Mouse (Mus musculus) neural tube, embryonic 11.5 days (tissue): ENCODE data around the gene Cacfd1. TPM values are rescaled to one million over a fixed set of nuclear protein-coding genes. Genes with fewer than 3 reads are reported as not detected.
A peak's percentile ranks its signal among the peaks of the same experiment; 100 is the strongest.

Experiments used
- ATAC-seq: fragments of 200-750 bp; cut with Nextera tagmentation; 2 replicates; pipeline ENCODE4 v1.8.0; 2017; ENCODE audit warnings: moderate number of reproducible peaks, mild to moderate bottlenecking, moderate TSS enrichment, moderate library complexity; ENCODE audit not compliant: insufficient read depth, low FRiP score, low TSS enrichment
- DNase-seq: peaks from one replicate; pipeline ENCODE4 v3.0.0-alpha.2; 2015; ENCODE audit warnings: low spot score
- H3K27ac ChIP-seq: fragments of 300-500 bp; sonication (generic); 2 replicates; pipeline ENCODE4 v1.5.1; 2014; ENCODE audit warnings: low read depth, mild to moderate bottlenecking, low read length
- H3K27me3 ChIP-seq: fragments of 300-500 bp; sonication (generic); 2 replicates; pipeline ENCODE4 v1.6.1; 2014; ENCODE audit warnings: mild to moderate bottlenecking, low read length, mixed read lengths; ENCODE audit not compliant: control insufficient read depth, insufficient read depth
- H3K36me3 ChIP-seq: fragments of 300-500 bp; sonication (generic); 2 replicates; pipeline ENCODE4 v1.6.1; 2014; ENCODE audit warnings: mild to moderate bottlenecking, low read length, moderate library complexity, mixed read lengths; ENCODE audit not compliant: control insufficient read depth, insufficient read depth
- H3K4me1 ChIP-seq: fragments of 300-500 bp; sonication (generic); 2 replicates; pipeline ENCODE4 v1.6.1; 2014; ENCODE audit warnings: low read length, mixed read lengths; ENCODE audit not compliant: control insufficient read depth, insufficient read depth
- H3K4me2 ChIP-seq: fragments of 300-500 bp; sonication (generic); 2 replicates; pipeline ENCODE4 v1.6.1; 2014; ENCODE audit warnings: low read depth, mild to moderate bottlenecking, moderate library complexity
- H3K4me3 ChIP-seq: fragments of 300-500 bp; sonication (generic); 2 replicates; pipeline ENCODE4 v1.5.1; 2014; ENCODE audit warnings: low read depth, low read length
- H3K9ac ChIP-seq: fragments of 300-500 bp; sonication (generic); 2 replicates; pipeline ENCODE4 v1.6.1; 2014; ENCODE audit warnings: mild to moderate bottlenecking, low read length
- H3K9me3 ChIP-seq: fragments of 300-500 bp; sonication (generic); 2 replicates; pipeline ENCODE4 v1.6.1; 2016; ENCODE audit warnings: low read length; ENCODE audit not compliant: control insufficient read depth
- WGBS: fragments of 180-500 bp; shearing (Covaris S2); extraction: QIAGEN DNeasy Blood & Tissue Kit; methylation state at CpG from one replicate; pipeline ENCODE4 v1.1.7; 2014; 5-methylcytosine and 5-hydroxymethylcytosine counted together
- polyA plus RNA-seq: library from polyadenylated mRNA; unstranded; fragments of >200 nt; fragmentation: Nextera tagmentation; extraction: Ambion mirVana; gene quantifications from 2 replicates; pipeline ENCODE4 v1.2.1, GENCODE M21; 2014

Gene Cacfd1
- 98.7 and 121 TPM in 2 replicates for polyA plus RNA-seq

DNA sequence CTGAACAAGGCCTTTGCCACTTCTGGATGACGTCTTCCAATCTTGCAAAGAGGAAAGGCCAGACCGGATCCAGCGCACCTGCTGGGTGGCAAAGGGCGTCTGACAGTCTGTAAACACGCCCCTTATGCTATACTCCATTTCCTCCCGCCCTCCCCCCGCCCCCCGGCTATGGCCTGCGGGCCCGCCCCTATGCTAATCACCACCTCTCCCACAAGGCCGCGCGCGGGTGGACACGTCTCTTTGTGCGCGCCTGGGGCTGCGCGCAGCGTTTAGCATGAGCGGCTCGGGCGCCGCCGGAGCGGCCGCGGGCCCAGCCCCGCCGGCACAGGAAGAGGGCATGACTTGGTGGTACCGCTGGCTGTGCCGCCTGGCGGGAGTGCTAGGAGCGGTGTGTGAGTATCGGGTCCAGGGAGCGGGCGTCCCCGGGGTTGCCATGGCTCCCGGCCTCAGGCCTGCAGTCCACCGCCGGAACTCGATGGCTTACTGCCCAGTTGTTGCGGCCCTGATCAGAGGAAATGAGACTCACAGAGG lies at the start of gene Cacfd1:
Gene Cacfd1 (plus strand): TSS at position 213 of the 531 bp plus-strand sequence.
- H3K4me3 ChIP-seq: peak within 1 kb of the TSS; percentile 80
- peak; percentile 94 for ATAC-seq
- H3K4me1 ChIP-seq: peaks cover 13% of the 10 kb centered on the region
- peak within 1 kb of the TSS; percentile 59 for H3K4me2 ChIP-seq
- peak; percentile 92 for DNase-seq
- H3K9me3 ChIP-seq: no peaks in the 10 kb centered on the region
- H3K9ac ChIP-seq: peak within 1 kb of the TSS; percentile 94
- under 1% methylated on average over 41 of the region's 43 CpGs for WGBS
- peak within 1 kb of the TSS; percentile 73 for H3K27ac ChIP-seq
- no peaks in the 10 kb centered on the region for H3K27me3 ChIP-seq
- peaks cover 5% of the 10 kb centered on the region for H3K36me3 ChIP-seq

GRCm38 (mm10) chr2:26960756-26961155 lies 49.0 kb upstream of the Cacfd1 start:
- H3K9ac ChIP-seq: no peak overlapping the region
- 84% methylated on average over 4 of the region's 4 CpGs for WGBS

DNA sequence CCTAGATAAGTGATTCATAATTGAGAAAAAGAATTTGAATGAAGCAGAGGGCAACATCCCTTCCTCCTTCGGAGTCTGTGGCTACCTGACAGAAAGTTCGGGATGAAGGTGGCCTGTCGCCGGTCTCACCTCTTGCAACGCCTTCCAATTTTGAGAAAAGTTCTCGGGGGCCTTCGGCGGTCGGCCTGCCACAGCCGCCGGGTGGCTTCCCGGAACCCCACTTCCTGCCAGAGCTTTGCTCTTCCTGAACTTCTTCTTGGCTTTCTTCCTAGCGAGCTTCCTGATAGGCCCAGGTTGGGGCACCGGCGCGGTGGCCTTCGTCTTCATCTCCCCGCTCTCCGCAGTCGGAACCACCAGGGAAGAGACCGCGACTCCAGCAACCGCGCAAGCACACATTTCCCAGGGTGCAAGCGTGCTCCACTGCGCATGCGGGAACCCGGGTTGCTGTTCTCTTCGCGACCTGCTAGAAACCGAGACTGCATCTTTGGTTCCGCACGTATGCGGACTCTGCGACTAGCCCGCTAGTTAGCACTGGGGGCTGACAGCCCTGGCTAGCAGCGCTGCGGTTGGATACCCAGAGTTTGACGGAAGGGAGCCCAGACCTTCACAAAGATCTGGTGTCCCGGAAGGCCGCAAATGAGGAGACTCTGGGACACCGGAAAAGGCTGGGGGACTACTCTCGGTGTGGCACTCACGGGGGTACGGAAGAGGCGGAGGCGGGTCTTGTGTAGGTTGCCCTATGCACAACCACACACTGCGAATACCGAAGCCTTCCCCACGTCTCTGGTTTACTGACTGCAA lies 45.6 kb upstream of the Cacfd1 start, which contains the start of gene Rexo4:
Gene Rexo4 (minus strand): TSS at position 464 of the 801 bp plus-strand sequence.
- peak within 1 kb of the TSS; percentile 73 for H3K9ac ChIP-seq
- H3K4me3 ChIP-seq: peak within 1 kb of the TSS; percentile 75
- H3K4me1 ChIP-seq: peaks cover 6% of the 10 kb centered on the region; the same call in 1 of the 2 replicates
- peaks cover 3% of the 10 kb centered on the region; the same call in 1 of the 2 replicates for H3K36me3 ChIP-seq
- no peaks in the 10 kb centered on the region for H3K27me3 ChIP-seq
- peak within 1 kb of the TSS; percentile 93 for H3K27ac ChIP-seq
- ATAC-seq (peak; percentile 93), DNase-seq (peak; percentile 95)
- under 1% methylated on average over 50 of the region's 50 CpGs for WGBS
- peak within 1 kb of the TSS; percentile 82 for H3K4me2 ChIP-seq
- H3K9me3 ChIP-seq: no peaks in the 10 kb centered on the region

More at GRCm38 (mm10) chr2:26960756-26961155, 49.0 kb upstream of the Cacfd1 start:
- H3K4me1 ChIP-seq: peaks cover 6% of the 10 kb centered on the region; the same call in 1 of the 2 replicates
- peaks cover 5% of the 10 kb centered on the region for H3K36me3 ChIP-seq
- ATAC-seq (no peak), DNase-seq (no peak)
- H3K9me3 ChIP-seq: no peaks in the 10 kb centered on the region
- H3K4me3 ChIP-seq: no peak overlapping the region
- no peaks in the 10 kb centered on the region for H3K27me3 ChIP-seq
- H3K27ac ChIP-seq: no peak overlapping the region
- no peak overlapping the region for H3K4me2 ChIP-seq

- 21% methylated on average over 14 of the region's 14 CpGs for WGBS
- DNase-seq: no peak
Observed at GRCm38 (mm10) chr2:26964724-26965370, 44.9 kb upstream of the Cacfd1 start.

GRCm38 (mm10) chr2:26967262-26967661 lies 42.5 kb upstream of the Cacfd1 start:
- no peak for DNase-seq
- Histone ChIP-seq H3K36me3 (no peaks in the 10 kb centered on the region), H3K4me2 (no peak overlapping the region), H3K27me3 (no peaks in the 10 kb centered on the region), H3K9ac (no peak overlapping the region), H3K4me1 (peaks cover 6% of the 10 kb centered on the region; the same call in 1 of the 2 replicates), H3K4me3 (no peak overlapping the region), H3K9me3 (no peaks in the 10 kb centered on the region), H3K27ac (no peak overlapping the region)
- 79% methylated on average over 2 of the region's 2 CpGs for WGBS
- no peak for ATAC-seq

More at GRCm38 (mm10) chr2:26964724-26965370, 44.9 kb upstream of the Cacfd1 start:
- Histone ChIP-seq H3K27me3 (no peaks in the 10 kb centered on the region), H3K9me3 (no peaks in the 10 kb centered on the region), H3K27ac (peak overlapping the region; percentile 93), H3K4me1 (peaks cover 6% of the 10 kb centered on the region; the same call in 1 of the 2 replicates), H3K4me3 (peak overlapping the region; percentile 75), H3K9ac (peak overlapping the region; percentile 73), H3K4me2 (peak overlapping the region; percentile 82), H3K36me3 (no peaks in the 10 kb centered on the region)
- no peak; the same call in 1 of the 2 replicates for ATAC-seq

DNA sequence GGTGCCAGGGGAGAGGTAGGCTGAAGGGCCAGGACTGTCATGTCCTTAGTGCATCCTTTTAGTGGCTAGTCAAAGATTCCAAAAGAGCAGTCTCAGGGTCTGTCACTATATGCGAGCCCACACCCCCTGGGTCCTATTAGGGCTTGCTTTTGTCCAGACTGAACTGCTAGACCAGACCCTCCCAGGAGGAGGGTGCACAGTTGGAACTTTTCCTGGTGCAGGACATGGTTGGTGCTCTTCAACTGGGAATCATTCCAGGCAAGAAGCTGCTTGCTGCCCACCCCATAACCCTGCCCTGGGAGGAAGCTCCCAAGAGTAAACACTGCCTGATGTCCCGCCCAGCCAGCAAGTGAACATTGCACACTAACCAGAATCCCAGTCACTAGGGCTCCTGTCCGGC lies 36.6 kb upstream of the Cacfd1 start, which contains the start of gene Adamts13:
Gene Adamts13 (plus strand): TSS at position 301 of the 400 bp plus-strand sequence.
- Histone ChIP-seq H3K36me3 (no peaks in the 10 kb centered on the region), H3K9me3 (no peaks in the 10 kb centered on the region), H3K4me3 (no peak within 1 kb of the TSS), H3K4me1 (0 out of 2 replicates have a peak, but pooled peaks cover 3% of the 10 kb centered on the region), H3K4me2 (no peak within 1 kb of the TSS), H3K27ac (no peak within 1 kb of the TSS), H3K27me3 (no peaks in the 10 kb centered on the region), H3K9ac (no peak within 1 kb of the TSS)
- DNase-seq (no peak), ATAC-seq (no peak)
- 75% methylated on average over 3 of the region's 3 CpGs for whole genome bisulfite sequencing

- no peak overlapping the region for H3K9ac ChIP-seq
- H3K4me3 ChIP-seq: no peak overlapping the region
- no peak overlapping the region for H3K4me2 ChIP-seq
- ATAC-seq: no peak
- H3K27me3 ChIP-seq: no peaks in the 10 kb centered on the region
- no peak for DNase-seq
- H3K9me3 ChIP-seq: no peaks in the 10 kb centered on the region
- no peaks in the 10 kb centered on the region for H3K36me3 ChIP-seq
- H3K27ac ChIP-seq: no peak overlapping the region
- H3K4me1 ChIP-seq: 0 out of 2 replicates have a peak, but pooled peaks cover 3% of the 10 kb centered on the region
- 64% methylated on average over 4 of the region's 4 CpGs for WGBS
Observed at GRCm38 (mm10) chr2:26973960-26974359, 35.8 kb upstream of the Cacfd1 start.

GRCm38 (mm10) chr2:26980361-26980760 lies 29.4 kb upstream of the Cacfd1 start:
- H3K9me3 ChIP-seq: no peaks in the 10 kb centered on the region
- H3K9ac ChIP-seq: no peak overlapping the region
- no peaks in the 10 kb centered on the region for H3K27me3 ChIP-seq
- DNase-seq (no peak), ATAC-seq (no peak)
- H3K4me3 ChIP-seq: no peak overlapping the region
- H3K4me1 ChIP-seq: no peaks in the 10 kb centered on the region
- no peak overlapping the region for H3K27ac ChIP-seq
- H3K36me3 ChIP-seq: no peaks in the 10 kb centered on the region
- H3K4me2 ChIP-seq: no peak overlapping the region
- 89% methylated on average over 1 of the region's 1 CpGs for WGBS
